Mouse (Mus musculus) adrenal gland, adult 8-10 months (tissue): ENCODE data around the gene Tab1. TPM values are rescaled to one million over a fixed set of nuclear protein-coding genes. Genes with fewer than 3 reads are reported as not detected.

ENCODE experiments used
- DNase-seq: peaks from one replicate; pipeline ENCODE4 v3.0.0; 2022
- total RNA-seq, 4 experiments: library from RNA; stranded (reverse); gene quantifications; 2 replicates each; pipeline ENCODE4 v1.2.4; 2022

Gene Tab1
- total RNA-seq, 4 experiments from 2014 or later, result 16.2 to 31.8 (median 26.8) TPM

- DNase-seq, result no peak
These were observed 5.2 kb downstream of the Tab1 start for GRCm38 (mm10) chr15:80137945-80138791.

GRCm38 (mm10) chr15:80140302-80140701 is 7.4 kb downstream of the Tab1 start:
- DNase-seq, result no peak

GRCm38 (mm10) chr15:80140878-80141277 is 8.0 kb downstream of the Tab1 start:
- DNase-seq, result no peak

- DNase-seq, result no peak
These were observed 9.2 kb downstream of the Tab1 start for GRCm38 (mm10) chr15:80142130-80142529.

- no peak for DNase-seq
These were observed 10.8 kb downstream of the Tab1 start for GRCm38 (mm10) chr15:80143760-80144159.

- no peak for DNase-seq
These were observed 12.5 kb downstream of the Tab1 start for GRCm38 (mm10) chr15:80145397-80145796.

- DNase-seq, result no peak
These were observed 13.2 kb downstream of the Tab1 start for GRCm38 (mm10) chr15:80146153-80146552.

- no peak for DNase-seq
These were observed 14.2 kb downstream of the Tab1 start for GRCm38 (mm10) chr15:80147090-80147489.

- no peak for DNase-seq
These were observed 14.6 kb downstream of the Tab1 start for GRCm38 (mm10) chr15:80147511-80147910.

GRCm38 (mm10) chr15:80148565-80148964 is 15.6 kb downstream of the Tab1 start:
- no peak for DNase-seq

GRCm38 (mm10) chr15:80149517-80149916 is 16.6 kb downstream of the Tab1 start:
- no peak for DNase-seq

- DNase-seq, result no peak
These were observed 19.7 kb downstream of the Tab1 start for GRCm38 (mm10) chr15:80152663-80153062.

- DNase-seq, result no peak
These were observed 20.8 kb downstream of the Tab1 start for GRCm38 (mm10) chr15:80153757-80154156.

GRCm38 (mm10) chr15:80155707-80156106 is 22.8 kb downstream of the Tab1 start:
- no peak for DNase-seq

GRCm38 (mm10) chr15:80157197-80157943 is 24.4 kb downstream of the Tab1 start:
- no peak for DNase-seq

- DNase-seq, result no peak
These were observed 25.2 kb downstream of the Tab1 start for GRCm38 (mm10) chr15:80158001-80158706.

GRCm38 (mm10) chr15:80158707-80159090 is 25.8 kb downstream of the Tab1 start:
- DNase-seq, result no peak

- DNase-seq, result no peak
These were observed 26.5 kb downstream of the Tab1 start for GRCm38 (mm10) chr15:80159286-80159901.

GRCm38 (mm10) chr15:80160223-80160622 is 27.3 kb downstream of the Tab1 start:
- no peak for DNase-seq

- DNase-seq, result no peak
These were observed 27.8 kb downstream of the Tab1 start for GRCm38 (mm10) chr15:80160726-80161125.

- DNase-seq, result no peak
These were observed 28.3 kb downstream of the Tab1 start for GRCm38 (mm10) chr15:80161199-80161598.

GRCm38 (mm10) chr15:80162401-80162964 is 29.6 kb downstream of the Tab1 start:
- DNase-seq, result no peak
